Mouse (Mus musculus) layer of hippocampus, postnatal 36 days (tissue): Measurements from ENCODE around the gene Mfap4. TPM values are rescaled to one million over a fixed set of nuclear protein-coding genes. Genes with fewer than 3 reads are reported as not detected.
A peak's percentile ranks its signal among the peaks of the same experiment; 100 is the strongest.

Experiments used
- DNase-seq, 2 experiments: peaks; one replicate each; pipeline ENCODE4 v3.0.0; 2022
- total RNA-seq, 2 experiments: library from RNA; stranded (reverse); gene quantifications; 2 replicates each; pipeline ENCODE4 v1.2.3; 2021

The Mfap4 gene
- total RNA-seq, 2 experiments from 2014 or later, result 4.6 to 5.4 TPM

DNA sequence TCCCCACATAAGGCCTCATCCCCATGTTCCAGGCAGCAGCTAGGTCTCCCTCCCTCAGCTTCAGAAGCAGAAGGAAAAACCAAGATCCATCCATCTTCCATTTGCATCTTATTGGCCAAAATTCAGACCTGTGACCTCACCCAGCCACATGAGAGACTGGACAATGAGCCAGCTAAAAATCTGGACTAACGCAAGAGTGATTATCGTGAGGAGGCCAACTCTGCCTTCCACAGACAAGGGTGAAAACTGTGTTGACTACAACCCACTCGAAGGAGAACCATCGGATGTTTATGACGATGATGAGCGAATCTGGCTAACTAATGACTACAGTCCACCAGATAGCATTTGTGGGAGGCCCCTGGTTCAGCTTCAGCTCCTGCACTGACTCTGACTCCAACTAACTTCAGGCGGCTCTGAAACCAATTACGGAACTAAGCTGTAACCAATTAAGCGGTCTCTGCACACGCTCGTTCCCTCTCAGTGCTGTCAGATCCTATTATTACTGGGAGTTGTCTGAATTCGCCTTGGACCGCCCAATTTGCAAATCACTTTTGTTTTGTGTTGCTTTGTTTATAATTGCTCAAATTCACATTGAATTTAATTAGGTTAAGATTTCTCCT is 1.9 kb upstream of the Mfap4 start:
- no peak for DNase-seq

DNA sequence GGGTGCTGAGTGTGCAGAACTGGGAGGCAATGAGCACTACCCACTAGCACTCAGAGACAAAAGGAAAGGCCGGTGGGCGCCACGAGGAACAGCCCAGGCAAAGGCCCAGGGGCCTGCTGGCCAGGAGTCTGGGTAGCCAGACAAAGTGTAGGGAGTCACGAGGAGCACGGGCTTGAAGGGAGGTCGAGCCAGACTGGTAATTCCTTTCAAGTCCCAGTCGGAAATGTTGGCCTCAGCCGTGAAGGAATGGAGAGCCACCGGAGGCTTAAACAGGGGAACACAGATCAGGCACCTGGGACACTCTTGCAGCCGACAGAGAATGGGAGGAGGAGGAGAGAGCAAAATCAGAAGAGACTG is 997 bp upstream of the Mfap4 start:
- DNase-seq, result no peak

DNA sequence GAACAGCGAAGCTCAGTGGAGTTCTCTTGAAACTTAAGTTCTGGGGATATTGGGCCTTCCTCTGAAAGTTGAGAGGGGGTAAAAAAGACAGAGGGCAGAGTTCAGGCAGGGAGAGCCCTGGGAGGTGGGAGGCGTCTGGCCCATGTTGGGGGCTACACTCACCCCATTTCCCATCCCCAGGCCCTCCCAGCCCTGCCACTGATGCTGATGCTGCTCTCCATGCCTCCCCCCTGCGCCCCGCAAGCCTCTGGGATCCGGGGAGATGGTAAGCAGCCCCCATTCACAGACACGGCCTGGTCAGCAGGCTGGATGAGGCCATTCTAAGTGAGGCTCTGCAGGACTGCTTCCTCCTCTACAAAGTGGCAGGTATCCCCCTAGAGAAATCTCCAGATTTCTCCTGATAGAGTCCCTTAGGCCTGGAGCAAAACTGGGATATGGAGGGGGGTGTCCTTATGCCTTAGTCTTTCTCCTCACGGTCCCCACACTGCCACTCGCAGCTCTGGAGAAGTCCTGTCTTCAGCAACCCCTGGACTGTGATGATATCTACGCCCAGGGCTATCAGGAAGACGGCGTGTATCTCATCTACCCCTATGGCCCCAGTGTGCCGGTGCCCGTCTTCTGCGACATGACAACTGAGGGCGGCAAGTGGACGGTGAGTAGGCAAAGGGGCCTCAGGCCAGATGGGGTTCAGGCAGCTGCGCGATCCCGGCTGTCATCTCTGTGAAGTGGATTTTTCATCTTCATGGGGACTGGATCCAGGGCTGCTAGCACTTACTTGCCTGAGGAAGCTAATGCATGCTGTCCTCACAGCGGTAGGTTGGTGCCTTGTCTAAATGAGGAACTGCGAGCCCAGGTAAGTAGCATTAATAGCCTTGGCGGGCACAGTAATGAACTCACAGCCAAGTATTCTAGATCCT is 568 bp downstream of the Mfap4 start:
- no peak for DNase-seq

DNA sequence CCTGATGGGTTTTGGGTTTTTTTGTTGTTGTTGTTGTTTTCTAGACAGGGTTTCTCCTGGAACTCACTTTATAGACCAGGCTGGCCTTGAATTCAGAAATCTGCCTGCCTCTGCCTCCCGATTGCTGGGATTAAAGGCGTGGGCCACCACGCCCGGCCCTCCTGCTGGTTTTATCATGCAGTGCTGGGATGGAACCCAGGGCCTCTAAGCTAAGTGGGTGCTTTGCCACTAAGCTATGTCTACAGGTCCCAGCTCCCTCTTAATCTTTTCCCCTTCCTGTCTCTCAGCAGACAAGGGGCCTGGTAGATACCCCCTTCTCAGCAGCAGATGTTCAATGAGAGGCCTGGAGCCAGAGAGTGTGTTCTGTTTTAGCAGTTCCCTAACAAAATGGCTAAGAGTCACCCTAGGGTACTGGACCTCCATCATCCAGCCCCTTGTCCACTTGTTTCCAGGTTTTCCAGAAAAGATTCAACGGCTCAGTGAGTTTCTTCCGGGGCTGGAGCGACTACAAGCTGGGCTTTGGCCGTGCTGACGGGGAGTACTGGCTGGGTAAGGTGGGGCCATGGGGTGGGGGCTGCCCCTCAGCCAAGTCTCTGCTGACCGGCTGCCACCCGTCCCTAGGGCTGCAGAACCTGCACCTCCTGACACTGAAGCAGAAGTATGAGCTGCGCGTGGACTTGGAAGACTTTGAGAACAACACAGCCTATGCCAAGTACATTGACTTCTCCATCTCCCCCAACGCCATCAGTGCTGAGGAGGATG is 1.4 kb downstream of the Mfap4 start:
- no peak for DNase-seq

DNA sequence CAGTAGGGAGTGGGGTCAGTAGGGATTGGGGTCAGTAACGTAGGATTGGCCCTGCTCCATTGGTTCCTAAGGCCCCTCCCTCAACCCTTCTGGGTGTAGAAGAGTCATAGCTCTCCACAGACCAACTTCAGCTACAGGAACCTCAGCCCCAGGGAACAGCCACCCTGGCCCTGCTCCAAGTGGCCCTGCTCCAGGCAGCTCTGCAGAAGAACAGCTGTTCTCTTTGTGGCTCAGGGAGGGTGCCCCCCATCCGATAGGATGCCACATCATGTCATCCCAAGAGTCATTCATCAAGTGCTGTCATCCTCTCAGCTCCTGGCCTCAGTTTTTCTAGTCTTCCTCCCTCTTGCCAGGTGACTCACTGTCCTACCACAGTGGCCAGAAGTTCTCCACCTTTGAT is 2.2 kb downstream of the Mfap4 start:
- DNase-seq, result no peak

DNA sequence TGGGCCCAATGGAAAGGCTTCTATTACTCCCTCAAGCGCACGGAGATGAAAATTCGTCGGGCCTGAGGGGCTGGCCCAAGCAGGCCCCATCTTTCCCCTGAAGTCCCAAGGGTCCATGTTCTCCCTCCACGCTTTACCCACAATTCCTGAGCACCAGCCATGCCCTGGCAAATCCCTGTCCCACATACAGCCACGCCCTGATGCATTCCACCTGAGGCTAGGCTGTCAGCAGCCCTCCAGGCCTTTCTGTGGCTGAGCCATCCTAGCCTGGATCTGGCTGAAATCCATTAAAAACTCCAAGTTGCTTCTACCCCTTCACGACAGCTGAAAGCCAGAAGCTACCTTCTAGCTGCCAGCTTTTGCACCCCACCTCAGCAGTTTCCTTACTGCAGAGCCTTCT is 2.7 kb downstream of the Mfap4 start:
- DNase-seq, result no peak

DNA sequence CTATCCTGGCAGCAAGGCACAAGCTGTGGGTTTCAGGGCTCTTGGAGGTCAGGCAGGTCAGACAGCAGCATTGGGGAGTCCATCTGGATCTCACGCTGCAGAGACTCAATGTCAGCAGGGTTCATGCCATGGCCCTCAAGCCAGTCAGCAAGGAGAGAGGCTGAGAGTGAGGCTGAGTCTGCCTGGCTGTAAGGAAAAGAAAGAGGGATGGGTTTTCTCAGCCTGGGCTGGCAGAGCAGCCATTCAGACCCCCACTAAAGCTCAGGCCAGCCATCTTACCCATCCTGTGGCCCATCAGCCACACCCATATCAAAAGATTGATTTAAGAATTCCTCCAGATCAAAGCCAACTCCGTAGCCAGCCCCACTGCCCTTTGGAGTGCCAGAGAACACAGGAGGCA is 3.9 kb downstream of the Mfap4 start:
- DNase-seq, result no peak

DNA sequence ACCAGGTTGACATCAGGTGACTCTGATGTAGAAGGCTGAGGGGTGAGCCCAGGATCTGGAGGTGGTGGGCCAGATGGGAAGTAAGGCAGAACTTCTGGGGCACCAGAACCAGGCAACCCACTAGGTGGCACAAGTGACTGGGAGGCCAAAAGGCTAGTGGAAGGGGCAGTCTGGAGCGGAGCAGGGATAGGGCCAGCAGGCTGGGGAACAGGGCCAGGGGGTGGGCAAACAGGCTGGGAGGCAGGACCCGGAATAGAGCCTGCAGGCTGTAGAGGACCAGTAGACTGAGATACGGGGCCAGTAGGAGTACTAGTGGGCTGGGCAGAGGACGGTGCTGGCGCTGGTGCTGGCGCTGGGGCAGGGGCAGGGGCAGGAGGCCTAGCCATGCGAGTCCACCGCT is 4.6 kb downstream of the Mfap4 start:
- DNase-seq, result no peak

DNA sequence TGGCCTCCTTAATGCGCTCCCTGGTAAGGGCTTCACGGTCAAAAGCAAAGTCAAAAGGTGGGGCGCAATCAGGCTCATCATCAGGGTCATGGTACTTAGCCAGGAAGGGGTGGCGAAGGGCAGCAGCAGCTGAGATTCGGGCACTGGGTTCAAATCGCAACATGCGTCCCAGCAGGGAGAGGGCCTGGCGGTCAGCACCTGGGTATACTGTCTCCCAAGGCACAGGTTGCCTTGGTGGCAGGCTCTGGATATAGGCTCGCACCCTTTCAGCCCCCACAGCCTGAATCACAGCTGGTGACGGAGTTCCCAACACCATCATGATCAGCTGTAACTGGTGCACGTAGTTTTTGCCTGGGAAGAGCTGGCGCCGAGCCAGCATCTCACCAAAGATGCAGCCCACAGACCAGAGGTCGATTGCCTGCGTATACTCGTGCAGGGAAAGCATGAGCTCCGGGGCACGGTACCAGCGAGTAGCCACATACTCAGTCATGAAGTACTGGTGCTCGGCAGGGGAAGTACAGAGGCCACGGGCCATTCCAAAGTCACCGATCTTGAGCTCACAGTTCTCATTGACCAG is 5.8 kb downstream of the Mfap4 start:
- no peak for DNase-seq

DNA sequence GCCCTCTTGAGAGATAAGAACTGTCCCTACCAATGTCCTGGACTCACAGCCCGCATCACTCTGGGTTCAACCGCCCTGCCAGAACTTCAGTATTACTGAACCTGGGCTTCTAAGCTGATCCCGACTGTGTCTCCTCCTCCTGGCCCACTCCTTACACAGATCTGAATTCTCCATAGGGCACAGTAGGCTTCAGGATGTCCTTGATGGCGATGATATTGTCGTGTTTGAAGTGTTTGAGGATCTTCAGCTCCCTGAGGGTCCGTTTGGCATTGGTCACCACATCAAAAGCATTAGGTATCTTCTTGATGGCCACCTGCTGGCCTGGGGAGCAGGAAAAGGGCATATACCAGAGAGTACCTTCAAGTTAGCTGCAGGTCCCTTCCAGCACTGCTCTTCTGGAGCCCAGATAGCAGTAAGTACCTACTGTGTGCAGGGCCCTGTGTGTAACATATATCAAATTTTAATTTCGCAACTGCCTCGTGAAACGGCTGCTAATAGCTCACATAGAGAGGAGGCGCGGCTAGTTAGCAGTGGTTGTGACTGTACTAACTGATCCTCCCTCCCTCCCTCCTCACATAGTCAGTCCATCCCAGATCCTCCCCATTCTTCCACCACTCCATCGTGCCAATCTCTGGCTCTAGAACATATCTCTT is 7.6 kb downstream of the Mfap4 start:
- no peak for DNase-seq

DNA sequence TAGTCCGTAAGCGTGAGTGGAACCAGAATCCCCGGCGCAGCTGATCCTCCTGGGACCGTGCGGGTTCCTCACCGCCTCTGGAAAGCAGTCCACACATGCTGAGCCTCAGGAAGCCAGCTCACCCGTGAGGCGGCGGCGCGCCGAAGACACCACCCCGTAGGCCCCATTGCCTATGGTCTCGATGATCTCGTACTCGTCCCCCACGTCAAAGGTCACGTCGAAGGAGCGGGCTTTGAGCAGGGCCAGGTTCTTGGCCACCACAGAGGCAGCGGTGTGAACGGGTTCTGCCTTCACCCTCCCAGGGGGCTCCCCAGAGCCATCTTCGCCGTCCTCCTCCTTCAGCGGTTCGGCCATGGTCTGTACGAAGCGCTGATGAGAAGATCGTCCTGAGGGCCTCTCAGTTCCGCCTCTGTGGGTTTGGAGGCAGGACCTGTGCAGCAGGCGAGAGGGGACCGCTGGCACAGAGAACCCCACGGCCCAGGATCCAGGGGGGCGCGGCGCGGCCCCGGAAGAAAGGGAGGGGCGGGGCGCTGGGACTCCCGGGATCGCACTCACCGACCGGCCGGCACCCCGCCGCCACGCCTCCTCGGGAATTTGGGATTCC is 8.4 kb downstream of the Mfap4 start:
- peak in 1 of 2 experiments; percentile 45 for DNase-seq

DNA sequence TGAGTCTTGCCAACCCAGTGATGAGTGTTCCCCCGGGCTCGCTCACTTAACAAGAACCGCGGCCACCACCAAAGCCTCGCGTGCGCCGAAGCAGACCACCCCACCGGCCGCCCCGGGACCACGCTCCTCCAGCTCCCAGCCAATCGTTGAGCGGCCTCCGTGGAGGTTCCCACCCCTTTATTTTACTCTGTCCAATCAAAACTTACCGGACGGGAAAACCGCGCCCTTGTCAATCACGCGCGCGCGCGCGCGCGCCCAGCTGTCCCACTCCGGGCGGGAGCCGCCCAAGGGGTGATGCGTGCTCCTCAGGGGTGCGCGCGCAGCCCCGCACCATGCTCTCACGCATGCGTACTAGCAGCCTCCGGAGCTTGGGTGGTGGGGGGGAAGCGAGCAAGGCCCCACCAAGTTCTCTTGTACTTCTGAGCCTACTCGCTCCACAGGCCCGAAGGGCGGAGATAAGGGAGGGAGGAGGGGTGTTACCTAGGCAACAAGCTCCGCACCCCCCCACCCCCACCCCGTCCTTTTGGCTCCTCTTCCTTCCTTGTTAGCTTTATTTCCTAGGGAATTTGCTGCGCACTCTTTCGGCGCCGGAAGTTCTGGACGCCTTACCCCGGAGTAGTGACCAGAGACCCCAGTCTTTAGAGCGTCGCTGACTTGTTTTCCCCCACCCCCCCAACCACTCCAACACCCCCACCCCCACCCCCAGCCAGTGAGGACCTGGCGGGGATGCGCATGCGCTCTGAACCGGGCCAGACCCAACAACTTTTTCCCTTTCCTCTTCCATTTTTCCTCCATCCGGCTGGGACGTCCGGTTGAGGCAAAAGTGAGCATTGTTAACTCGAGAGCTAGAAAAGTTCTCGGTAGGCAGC is 9.1 kb downstream of the Mfap4 start, which contains the start of gene Mapk7:
Mapk7 (minus strand) TSS at position 278 of the 869 bp plus-strand sequence.
- DNase-seq, result peak; percentile 93 to 95

DNA sequence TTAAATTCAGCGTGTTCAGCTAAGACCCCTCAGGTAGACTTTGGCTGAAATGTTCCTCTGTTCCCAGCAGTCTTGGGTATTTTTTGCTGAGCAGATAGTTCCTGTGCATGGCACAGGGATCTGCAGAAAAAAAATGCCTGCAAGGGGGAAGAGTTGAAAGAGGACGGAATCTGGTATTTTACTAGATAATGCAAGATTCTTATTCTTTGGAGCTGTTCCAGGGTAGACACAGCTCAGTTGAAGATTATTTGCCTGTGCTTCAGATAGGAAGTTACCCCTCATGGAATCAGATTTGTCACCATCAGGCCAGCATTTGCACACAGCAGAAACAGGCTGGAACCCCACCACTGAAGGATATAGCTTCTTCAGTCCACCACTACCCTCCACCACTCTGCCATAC is 10.3 kb downstream of the Mfap4 start:
- no peak for DNase-seq

DNA sequence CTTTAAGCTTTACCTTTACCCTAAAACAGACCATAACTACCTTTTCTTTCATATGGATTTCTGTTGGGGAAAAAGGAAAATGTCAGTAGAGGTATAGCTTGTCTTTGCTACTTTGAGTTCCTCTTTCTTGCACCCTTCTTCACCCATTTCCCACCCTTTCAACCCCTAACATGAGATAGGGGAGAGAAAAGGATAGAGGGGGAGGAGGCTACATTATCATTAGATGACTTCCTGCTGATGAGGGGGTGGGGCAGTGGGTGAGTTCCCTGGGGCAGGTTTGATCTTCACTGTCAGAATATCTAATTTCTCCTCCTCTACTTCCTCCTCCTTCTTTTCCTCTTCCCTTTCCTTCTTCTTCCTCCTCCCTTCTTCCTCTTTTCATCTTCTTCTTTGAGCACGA is 12.3 kb downstream of the Mfap4 start:
- no peak for DNase-seq

DNA sequence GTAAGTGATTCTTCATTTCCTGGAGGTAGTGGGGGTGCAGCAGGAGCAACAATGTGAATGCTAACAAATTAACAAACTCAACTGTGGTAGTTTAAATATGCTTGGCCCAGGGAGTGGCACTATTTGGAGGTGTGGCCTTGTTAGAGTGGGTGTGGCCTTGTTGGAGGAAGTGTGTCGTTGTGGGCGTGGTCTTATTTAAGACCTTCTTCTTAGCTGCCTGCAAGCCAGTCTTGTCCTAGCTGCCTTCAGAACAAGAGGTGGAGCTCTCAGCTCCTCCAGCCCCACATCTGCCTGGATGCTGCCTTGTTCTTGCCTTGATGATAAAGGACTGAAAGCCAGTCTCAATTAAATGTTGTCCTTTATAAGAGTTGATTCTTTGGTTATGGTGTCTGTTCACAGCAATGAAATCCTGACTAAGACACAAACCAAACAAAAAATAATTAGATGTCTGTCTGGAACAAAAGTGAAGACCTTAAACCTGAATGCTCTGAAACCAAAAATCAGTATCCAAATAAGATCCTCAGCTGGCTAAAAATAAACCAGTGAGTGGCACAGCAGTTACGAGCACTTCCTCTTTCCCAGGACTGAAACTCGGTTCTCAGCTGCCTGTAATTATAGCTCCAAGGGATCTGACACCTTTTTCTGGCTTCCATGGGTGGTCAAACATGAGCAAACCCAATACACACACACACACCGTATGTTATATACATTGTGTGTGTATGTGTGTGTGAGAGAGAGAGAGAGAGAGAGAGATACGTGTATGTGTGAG is 13.7 kb downstream of the Mfap4 start:
- DNase-seq, result no peak

DNA sequence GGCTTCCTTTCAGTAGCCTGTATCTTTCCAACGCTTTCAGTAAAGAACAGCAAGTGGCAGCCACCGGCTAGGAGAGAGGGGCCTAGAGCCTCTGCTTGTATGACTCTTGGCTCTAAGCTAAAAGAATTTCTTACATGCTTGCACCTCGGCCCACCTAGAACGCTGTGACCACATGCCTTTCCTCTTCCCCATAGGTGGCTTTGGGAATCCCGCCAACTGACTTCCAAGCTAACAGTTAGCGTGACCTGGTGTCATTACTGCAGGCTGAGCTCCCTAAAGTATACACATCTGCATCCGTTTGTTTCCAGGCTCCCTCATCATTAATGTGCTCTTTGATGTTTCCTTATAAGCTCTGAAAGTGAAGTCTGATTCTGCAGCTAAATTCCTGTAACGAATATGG is 18.7 kb downstream of the Mfap4 start:
- no peak for DNase-seq

DNA sequence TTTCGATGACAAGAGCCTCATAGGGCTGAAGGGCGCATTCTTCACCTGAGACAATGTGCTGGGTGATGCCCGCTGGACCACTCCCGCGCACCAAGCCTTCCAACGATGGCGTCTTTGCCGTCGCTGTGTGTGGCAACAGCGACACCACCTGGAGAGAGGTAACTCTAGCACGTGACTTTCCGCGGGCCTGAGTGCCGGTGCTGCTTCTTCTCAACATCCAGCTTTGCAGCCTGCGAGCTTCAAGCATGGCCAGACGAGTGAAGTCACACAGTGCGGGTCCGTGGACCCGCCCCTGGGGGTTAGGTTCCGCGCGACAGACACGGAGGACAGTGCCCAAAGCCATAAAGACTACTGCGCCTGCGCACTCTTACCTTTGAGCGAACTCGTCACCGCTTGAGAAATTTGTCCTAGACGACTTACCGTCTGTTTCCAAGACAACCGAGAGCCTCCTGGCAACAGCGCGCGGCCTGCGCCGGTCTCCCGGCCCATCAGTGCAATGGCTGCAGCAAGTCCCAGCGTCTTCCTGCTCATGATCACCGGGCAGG is 19.6 kb downstream of the Mfap4 start, which contains the start of gene B9d1:
B9d1 (plus strand) TSS at position 432 of the 545 bp plus-strand sequence.
- peak; percentile 95 to 96 for DNase-seq

DNA sequence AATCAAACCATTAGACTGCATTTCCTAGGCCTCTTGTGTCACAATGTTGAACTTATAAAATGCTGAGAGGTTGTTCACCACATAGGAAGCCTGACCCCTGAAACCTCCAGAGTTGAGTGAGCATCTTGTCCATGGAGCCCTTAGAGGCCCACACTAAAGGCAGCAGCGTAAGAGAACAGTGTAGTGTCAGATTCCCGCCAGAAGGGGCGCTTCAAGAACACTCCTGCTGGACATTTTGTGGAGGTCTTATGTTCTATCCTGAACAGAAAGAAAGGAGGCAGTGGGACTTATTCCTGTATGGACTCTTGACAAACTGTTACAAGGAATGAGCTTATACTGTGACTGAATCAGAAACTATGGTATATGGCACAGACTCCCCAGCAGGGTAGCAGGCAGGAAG is 29.7 kb downstream of the Mfap4 start:
- no peak for DNase-seq

DNA sequence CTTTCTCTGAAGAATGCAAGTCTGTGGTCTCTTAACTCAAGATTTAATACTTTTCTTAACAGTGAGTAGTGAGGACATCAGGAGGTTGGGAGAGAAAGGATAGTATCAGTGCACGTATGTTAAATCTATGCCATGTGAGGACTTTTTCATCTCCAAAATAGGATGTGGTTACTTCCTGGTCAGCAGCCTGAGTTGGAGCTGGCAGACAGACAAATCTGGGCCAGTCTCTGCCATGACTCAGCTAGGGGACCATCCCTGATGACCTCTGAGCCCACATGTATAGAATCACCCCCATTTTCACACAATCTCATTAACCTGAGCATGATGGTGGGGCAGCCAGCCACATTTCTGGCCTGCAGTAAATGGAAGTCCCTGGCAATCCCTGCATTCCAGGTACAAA is 32.7 kb downstream of the Mfap4 start:
- no peak for DNase-seq

DNA sequence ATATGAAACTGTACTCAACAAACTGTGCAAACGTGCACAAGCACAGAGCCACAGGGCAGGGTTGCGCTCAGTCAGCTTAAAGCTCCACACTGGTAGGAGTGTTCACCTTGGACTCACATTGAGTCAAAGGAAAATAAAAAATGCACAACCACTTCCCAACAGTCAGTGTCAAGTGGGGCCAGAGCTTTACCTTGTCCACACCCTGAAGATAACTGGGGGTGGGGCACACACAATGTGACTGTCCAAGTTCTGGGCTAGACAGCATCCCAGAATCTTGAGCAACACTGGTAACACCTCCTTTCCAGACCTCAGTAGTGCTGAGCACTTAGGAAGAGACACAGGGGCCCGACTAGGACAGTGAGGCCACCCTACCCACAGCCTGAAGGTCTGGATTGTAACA is 33.6 kb downstream of the Mfap4 start:
- DNase-seq, result no peak
